Mouse (Mus musculus): ENCODE results near the gene Arf3.

Gene Arf3

DNA sequence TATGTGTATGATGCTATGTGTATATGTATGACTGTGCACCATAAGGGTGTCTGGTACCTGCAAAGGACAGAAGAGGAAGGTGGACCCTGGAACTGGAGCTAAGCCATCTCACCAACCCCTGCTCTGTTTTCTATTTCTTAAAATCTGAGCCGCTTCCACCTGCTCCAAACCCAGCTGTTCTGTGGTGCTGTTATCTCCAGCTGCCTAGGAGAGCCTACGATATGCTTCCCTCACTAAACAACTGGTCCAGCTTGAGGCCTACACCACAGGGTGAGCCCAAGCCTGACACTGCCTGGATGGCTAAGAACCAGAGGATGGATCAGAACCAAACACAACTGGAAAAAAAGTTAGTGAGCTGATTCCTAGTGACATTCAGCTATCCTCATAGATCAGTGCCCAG, 8.9 kb downstream of the Arf3 start:
- no peak for DNase-seq (ENCODE audit: low spot score in 2 of 2)

DNA sequence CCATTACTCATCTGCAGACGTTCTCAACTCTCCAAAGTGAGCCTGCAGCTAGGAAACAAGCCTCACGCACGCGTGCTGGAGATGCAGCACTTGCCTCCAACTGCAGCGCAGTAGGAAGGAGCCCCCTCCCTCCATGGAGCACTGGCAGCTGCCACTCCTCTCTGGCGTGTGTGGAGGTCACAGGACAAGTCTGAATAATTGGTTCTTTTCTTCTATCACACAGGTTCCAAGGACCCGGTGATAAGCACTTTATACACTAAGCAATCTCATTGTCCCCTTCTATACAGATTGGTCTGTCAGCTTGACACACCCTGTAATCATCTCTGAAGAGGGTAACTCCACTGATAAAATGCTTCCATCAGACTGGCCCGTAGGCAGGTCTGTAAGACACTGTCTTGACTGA, 10.0 kb downstream of the Arf3 start:
- no peak for DNase-seq (ENCODE audit: low spot score in 2 of 2)

DNA sequence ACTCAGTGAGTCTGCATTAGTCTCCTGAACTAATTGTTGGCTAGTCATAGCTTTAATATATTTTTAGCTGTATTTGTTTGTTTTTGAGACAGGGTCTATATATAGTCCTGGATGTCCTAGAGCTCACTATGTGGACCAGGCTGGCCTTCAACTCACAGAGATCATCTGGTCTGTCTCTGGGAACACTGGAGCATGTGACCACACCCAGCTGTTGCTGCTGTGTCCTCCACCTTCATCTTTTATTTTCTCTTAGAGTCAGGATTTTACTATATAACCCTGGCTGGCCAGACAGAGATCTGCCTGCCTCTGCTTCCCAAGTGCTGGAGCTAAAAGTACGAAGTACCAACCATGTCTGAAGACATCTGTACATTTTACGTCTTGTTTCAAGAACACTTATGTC, 13.9 kb downstream of the Arf3 start:
- DNase-seq (ENCODE audit: low spot score in 2 of 2): no peak

DNA sequence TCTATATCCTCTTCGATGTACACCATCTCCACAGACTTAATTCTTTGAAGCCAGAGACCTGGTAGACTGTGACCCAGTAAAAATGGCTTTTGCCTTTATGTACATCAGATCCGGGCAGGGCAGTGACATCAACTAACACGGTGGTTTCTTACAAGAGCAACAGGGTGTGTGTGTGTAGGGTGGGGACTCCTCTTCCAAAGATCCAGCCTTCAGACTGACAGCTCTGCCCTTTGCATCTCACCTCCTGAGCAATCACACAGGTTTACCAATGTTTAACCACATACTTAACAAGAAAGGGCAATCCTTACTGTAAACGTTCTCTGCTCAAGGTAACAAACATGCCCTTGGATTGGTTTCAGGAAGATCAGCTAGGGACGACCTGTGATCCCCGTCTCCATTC, 15.7 kb downstream of the Arf3 start:
- DNase-seq (ENCODE audit: low spot score in 2 of 2): no peak

DNA sequence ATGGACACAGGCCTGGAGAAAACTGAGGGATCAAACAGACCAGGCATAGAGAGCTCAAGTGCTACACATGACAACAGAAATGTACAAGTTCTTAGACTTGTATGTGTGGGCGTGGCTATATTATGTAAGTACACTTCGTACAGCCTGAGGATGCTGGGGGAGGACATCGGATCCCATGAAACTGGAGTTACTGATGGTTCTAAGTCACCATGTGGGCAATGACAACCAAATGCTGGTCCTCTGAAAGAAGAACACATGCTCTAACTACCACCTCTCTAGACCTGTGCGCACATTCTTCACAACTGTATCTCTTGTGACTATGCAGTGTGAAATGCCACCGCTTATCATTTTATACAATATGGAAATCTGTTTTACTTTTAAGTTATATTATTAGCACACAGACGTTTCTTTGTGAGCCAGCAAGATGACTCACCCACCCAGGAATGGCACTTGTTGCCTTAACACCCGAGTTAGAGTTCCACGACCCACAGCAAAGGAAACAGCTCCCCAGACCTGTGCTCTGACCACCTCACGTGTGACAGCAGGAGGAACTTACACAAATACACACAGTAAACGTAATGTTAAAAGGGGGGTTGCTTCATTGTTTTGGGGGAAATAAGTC, 16.6 kb downstream of the Arf3 start:
- no peak for DNase-seq (ENCODE audit: low spot score in 2 of 2)

DNA sequence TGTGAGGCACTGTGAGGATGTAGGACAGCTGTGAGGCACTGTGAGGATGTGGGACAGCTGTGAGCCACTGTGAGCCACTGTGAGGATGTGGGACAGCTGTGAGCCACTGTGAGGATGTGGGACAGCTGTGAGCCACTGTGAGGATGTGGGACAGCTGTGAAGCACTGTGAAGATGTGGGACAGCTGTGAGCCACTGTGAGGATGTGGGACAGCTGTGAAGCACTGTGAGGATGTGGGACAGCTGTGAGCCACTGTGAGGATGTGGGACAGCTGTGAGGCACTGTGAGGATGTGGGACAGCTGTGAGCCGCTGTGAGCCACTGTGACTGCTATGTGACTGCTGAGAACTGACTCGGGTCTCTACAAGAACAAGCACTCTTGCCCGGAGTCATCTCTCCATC, 19.2 kb downstream of the Arf3 start:
- DNase-seq (ENCODE audit: low spot score in 2 of 2): peak in 1 of 2 experiments; percentile 7

DNA sequence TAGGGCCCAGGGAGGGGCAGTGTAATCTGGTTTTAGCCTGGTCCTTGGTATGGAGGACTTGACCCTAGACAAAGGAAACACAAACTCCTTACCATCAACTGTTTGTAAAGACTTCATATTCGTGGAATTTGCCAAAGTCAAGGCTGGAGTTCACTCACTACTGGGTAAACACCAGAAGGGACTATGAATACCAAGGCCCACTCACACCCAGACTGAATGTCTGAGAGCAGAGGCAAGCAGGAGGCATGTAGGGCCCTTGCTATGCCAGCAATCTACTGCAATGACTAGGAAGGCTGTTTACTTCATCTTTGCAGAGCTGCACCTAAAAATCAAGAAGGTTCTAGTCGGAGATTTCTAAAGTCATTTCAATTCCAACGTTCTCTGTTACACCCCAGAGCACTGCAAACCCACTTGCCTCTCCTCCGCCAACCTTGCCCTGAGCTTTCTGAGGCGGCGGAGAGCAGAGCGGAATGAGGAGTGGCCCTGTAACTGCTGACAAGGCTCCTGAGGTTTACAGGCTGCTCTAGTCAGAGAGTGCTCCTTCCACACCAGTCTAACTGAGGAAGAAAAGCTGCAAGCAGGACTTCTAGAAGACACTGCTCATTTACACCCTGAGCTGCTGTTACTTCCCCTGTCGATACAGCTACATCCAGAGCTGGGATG, 20.1 kb downstream of the Arf3 start:
- no peak for DNase-seq (ENCODE audit: low spot score in 2 of 2)

DNA sequence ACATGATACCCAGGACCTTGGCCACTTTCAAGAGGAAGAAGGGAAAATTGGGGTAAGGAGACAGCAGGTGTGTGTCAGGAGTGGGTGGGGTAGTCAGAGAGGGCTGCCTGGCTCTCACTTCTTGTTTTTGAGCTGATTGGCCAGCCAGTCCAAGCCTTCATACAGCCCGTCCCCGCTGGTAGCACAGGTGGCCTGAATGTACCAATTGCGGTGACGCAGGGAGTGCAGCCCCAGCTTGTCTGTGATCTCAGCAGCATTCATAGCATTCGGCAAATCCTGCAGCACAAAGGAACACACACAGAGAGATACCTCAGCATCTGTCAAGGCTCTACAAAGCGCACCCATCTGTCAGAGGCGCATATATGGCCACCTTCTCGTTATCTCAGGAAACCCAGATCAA, 22.8 kb downstream of the Arf3 start:
- DNase-seq (ENCODE audit: low spot score in 2 of 2): no peak

DNA sequence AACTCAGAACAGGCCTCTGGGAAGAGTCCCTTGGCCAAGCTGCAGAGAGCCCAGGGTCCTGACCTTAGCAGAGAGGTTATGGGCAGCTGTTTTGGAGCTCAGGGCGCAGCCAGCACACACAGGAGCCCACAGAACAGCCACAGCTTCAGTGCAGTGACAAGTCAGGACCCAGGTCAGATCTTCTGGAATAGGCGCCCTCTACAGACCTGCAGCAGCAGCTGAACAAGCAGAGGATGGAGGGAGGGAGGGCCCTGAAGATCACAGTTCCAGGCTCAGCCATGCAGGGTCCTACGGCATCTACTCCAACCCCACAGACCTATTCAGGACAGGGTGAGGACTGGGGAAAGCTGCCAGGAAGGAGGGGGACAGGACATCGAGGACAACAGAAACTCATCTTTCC, 24.2 kb downstream of the Arf3 start:
- no peak for DNase-seq (ENCODE audit: low spot score in 2 of 2)

DNA sequence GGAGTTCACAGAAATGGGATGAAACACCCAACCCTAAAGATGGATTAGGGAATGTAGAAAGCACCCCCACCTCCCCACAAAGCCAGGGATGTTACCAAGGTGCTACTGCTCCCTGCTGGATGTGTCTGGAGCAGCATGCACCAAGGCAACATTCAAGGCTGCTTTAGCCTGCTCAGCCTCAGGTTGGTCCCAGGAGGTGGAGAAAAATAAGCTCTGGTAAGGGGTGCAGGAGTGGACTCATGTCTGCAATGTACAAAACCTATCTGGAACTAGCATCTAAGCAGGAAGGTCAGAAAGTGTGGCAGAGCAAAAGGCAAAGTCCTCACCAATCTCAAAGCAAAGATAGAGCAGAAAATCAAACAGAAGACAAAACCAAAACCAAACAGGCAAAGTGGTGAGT, 25.1 kb downstream of the Arf3 start:
- no peak for DNase-seq (ENCODE audit: low spot score in 2 of 2)

DNA sequence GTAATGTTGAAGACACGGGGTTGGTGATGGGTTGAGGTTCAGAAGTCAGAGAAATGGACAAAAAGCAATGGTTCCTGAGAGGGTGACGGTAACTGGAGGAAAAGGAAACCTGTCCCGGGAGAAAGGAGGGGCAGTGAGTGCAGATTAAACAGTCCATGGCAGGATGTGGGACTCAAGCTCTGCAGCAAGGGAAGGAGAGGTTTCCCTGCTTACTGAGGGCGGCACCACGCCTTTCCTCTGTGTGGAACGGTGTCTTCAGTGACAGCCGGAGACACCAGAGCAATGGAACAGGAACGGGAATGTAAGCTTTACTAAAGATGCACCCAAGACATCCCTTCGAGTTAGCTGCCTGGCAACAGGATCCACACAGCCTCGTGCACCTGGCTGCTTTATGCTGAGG, 26.5 kb downstream of the Arf3 start:
- DNase-seq (ENCODE audit: low spot score in 2 of 2): no peak

DNA sequence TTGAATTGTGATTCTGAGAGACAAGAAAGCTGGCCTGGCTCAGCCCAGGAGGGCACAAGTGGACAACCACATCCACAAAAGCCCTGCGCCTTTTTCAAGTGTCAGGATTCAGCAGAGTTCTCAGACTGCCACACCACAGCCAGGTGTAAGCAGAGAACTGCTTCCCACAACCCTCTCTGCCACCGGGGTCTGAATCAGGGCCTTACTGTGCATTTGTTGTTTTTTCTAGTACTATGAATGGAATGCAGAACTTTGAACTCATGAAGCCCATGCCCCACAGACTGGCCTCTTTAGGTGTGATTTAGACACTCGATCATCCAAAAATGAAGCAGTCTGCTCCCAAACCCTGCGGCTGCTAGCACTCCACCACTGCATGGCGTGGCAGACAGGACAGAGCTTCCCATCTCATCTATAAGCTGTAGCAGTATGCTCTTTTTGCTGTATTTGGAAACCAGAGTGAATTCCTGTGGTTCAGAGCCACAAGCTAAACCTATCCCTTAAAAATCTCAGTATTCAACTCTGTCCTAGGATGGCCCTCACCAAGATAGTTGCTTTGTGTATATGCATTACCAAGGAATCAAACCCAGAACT, 28.9 kb downstream of the Arf3 start:
- DNase-seq (ENCODE audit: low spot score in 2 of 2): no peak

DNA sequence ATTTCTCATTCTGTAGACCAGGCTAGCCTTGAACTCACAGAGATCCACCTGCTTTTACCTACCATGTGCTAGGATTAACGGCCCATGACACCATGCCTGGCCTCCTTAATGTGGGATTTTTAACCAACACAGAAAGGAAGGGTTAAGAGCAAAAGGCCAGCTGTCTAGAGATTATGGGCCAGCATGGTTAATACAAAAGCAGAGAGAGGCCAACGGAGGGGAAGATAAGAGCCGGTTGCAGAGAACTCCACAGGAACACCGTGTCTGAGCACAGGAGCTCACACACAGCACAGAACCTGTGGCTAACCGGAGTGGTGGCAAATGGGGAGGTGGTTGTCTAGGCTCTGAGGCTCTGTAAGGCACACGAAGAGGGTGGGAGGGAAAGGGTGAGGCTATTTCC, 29.6 kb downstream of the Arf3 start:
- DNase-seq (ENCODE audit: low spot score in 2 of 2): no peak

DNA sequence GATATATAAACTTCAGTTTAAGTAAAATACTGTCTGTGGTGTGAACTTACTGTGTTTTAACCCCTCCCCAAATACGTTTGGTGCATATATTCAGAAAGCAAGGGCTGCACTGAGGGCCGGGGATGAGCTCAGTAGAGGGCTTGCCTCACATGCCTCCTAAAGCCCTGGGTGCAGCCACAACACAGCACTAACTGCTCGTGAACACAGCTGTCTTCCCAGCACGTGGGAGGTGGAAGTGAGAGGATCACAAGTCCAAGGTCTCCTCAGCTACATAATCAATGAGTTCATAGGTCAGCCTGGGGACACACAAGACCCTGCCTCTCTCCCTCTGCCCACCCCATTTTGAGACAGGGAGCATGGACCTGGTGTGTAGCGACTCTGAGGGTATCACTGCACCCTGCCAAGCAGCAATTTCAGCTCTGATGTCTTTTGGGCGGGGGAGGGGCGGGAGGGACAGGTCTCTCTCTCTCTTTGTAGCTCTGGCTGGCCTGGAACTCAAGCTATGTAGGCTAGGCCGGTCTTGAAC, 30.9 kb downstream of the Arf3 start:
- DNase-seq (ENCODE audit: low spot score in 2 of 2): no peak

DNA sequence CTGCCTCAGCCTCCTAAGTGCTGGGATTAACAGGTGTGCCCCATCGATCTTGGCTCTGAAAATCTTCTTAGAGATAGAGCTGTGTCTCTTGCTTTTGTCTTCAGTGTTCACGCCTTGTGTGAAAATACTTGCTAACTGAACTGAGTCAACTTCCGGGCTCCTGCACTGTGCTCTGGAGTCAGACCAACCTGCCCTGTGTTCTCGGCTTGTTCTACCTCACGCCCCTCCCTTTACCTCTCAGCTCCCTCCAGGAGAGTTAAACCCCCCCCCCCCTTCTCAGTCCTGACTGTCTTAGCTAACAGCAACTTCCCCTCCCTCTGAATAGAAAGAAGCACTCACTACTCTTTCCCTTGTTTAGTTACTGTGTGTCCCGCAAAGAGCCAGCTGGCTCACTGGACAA, 32.2 kb downstream of the Arf3 start:
- DNase-seq (ENCODE audit: low spot score in 2 of 2): no peak

DNA sequence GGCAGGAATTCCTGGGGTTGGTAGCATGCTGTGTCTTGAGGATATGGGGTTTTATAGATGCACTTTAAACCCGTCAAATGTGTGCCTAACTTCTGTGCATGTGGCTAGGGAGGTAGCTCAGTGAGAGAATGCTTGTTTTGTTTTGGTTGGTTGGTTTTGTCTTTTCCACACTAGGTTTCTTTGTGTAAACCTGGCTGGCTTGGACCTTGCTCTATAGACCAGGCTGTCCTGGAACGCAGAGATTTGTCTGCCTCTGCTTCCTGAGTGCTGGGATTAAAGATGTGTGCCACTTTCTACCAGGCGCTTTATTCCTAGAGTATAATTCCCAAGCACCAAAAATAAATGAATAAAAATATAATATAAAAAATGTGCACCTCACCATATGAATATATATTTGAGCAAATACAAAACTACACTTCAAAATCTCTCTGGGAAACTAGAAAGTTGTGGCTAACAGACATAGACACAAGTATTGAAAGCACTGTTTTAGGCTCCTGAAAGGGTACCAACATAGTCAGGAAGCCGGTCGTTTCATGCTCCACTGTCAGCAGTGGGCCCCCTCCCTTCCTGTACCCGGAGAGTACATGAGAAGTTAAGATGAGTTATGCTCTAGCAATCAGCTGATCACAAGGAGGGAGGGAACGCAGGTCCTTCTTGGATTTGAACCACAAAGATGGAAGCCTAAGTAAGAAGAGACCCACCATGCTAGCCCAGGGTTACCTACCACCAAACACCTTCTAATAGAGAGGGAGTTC, 33.0 kb downstream of the Arf3 start:
- no peak for DNase-seq (ENCODE audit: low spot score in 2 of 2)

DNA sequence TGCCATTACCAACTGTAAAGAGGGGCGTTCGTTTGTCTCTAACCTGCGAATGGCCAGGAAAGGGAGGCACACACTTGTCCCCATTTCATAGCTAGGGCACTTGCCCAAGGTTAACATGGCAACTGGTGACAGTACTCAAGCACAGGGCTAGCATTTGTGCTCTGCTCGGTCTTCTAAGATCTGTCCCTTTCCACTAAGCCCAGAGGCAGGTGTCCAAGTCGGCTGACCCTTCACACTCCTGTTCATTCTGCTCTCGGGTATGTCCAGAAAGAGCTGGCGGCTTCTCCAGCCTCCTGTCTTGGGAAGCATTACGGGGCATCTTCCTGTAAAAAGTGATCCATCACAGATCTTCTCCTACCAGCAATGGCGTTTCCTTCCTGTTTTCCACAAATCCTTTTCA, 34.6 kb downstream of the Arf3 start:
- no peak for DNase-seq (ENCODE audit: low spot score in 2 of 2)

DNA sequence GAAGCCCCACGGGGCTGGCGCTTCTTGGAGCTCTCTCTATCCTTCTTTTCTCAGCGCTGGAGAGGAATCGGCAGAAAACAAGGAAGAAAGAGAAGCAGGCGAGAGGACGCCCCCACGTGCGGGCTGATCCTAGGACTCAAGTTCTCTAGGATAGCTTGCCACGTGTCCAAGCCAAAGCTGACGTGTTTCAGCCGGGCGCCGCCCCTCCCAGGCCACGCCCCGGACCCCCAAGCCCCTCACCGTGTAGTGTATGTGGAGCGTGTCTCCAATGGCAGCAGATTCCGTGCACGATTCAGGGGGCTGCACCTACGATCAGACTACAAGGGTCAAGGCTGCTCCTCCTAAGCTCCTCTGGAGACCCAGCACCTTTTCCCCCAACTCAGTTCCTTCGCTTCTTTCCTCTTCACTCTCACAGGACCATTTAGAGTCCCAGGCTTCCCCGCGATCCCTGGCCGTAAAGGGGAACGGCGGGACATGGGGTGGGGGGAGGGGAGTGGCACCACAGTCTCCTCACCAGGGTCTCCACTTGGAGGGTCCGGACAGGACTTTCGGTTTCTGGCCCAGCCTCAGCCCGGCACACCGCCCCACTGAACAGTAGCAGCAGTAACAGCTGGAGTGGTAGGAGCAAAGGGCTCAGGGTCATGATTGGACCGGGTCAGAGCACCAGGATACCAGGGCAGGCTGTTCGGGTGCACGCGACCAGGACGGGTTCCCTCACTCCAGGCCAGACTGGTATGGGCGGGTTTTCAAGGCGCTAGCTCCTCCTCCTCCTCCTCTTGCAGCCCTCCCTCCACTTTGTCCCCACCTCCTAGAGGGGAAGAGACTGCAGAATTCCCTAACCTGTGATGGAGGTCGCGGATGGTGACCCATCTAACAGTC, 35.3 kb downstream of the Arf3 start, which contains the start of gene Fkbp11:
Gene Fkbp11 (minus strand): TSS at position 756 of the 879 bp plus-strand sequence.
- DNase-seq (ENCODE audit: low spot score in 2 of 2): peak; percentile 53 to 54

DNA sequence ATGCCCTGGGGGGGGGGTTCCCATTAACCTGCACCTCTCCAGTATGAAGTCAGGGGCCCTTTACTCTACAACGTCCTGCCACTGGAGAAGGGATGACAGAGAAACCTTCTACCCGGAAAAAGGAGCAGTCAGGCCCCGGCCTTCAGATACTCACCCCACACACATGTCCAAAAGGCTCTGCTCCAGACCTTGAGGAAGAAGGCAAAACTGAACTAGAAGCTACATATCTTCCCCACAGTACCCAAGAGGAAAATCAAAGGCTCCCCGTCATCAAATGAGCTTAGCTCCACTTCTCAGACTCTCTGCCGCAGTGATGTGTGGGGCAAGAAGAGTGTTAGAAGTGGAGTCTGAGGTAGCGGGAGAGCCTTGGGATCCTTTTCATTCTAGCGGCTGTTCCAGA, 36.3 kb downstream of the Arf3 start:
- no peak for DNase-seq (ENCODE audit: low spot score in 2 of 2)

DNA sequence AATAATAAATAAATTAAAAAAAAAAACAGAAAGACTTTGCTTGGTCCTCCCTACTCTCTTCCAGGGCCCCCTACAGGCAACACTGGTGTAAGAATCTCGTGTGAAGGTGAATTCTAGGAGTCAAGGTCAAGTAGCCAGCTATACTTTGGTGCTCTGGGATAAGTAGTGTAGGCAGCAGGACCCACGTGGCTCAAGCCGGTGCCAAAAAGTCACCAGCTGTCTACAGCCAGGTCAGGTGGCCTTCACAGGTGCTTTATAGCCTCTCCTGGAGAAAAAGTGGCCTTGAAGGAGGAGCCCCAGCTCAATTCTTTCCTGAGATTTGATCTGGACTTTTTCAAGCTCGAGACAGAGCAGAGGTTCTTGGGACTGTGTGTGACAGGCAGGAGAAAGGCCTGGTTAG, 36.9 kb downstream of the Arf3 start:
- no peak for DNase-seq (ENCODE audit: low spot score in 2 of 2)

DNA sequence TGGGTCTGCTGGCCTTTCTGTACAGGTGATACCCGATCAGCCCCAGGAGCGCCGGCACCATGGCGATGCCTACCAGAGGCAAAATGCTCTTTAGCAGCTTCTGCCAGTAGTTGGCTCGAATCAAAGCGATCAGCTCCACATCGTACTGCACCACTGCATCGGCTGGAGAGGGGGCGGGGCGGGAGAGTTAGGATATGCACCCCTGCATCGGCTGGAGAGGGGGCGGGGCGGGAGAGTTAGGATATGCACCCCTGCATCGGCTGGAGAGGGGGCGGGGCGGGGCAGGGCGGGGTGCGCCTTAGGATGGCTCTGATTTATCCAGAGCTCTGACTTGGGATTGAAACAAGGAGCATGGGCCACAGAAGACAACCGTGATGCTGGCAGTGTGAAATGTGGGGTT, 38.6 kb downstream of the Arf3 start:
- no peak for DNase-seq (ENCODE audit: low spot score in 2 of 2)

DNA sequence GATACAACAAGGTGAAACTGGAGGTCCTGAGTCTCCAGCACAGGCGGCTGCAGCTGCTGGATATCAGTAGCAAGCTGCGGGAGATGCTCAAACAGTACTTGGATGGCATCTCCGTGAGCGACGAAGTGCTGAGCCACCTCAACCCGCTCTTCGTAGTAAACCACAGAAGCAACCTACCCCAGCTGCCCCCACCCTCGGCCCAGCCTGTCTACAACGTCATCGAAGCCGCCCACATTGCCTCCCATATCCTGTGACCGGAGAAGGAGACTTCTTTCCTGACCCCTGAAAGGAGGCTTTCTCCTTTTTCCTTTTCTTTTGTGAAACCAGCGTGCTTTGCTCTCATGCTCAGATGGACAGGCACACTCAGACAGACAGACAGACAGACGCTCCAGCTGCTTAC, 40.2 kb downstream of the Arf3 start:
- no peak for DNase-seq (ENCODE audit: low spot score in 2 of 2)

Measured in heart, adult 9 months (tissue).